Mouse (Mus musculus): ENCODE measurements around the gene Fam208a. TPM values are rescaled to one million over a fixed set of nuclear protein-coding genes. Genes with fewer than 3 reads are reported as not detected.

The Fam208a gene
- total and polyA plus RNA-seq, 3 experiments = 4.4 to 11.4 (median 8.2) TPM

- Histone ChIP-seq H3K27me3 (replicated peaks) (no peaks in the 10 kb centered on the region), H3K27ac (ENCODE audit: insufficient read depth, low read depth) (no peak overlapping the region), H3K4me3 (replicated peaks in 1 of 3; ENCODE audit: low read depth in 2 of 3, low read length in 2 of 3, poor library complexity in 1 of 3) (no peak overlapping the region), H3K36me3 (replicated peaks in 1 of 2; ENCODE audit: control insufficient read depth in 1 of 2, insufficient read depth in 1 of 2, low read length in 1 of 2) (peaks cover 15 to 52% of the 10 kb centered on the region in 2 experiments), H3K9ac (ENCODE audit: insufficient read depth, low read depth) (no peak overlapping the region), H3K79me2 (replicated peaks; ENCODE audit: control insufficient read depth, extremely low read depth, insufficient read depth, poor library complexity, severe bottlenecking) (no peaks in the 10 kb centered on the region; the same call in 1 of the 2 replicates), H3K4me2 (ENCODE audit: insufficient read depth, low read depth, poor library complexity, severe bottlenecking) (no peak overlapping the region), H3K4me1 (ENCODE audit: control insufficient read depth in 1 of 2, insufficient read depth in 2 of 2) (no peaks in the 10 kb centered on the region), H3K9me3 (replicated peaks; ENCODE audit: low read length) (no peaks in the 10 kb centered on the region)
- dilution Hi-C loops (cut with MboI; ENCODE audit: extremely low pct_ligation_motif_present, extremely low pct_unique_long_range_greater_than_20kb, low sequenced_read_pairs) (no loop called here), in situ Hi-C loops (cut with MboI; ENCODE audit: low pct_ligation_motif_present, low pct_unique_long_range_greater_than_20kb, low sequenced_read_pairs) (no loop called here)
- DNase-seq (ENCODE audit: extremely low read depth) = no peak
- TF ChIP-seq CHD2 (IDR thresholded peaks at IDR 0.05; ENCODE audit: low read length) (no peak), ELF1 (IDR thresholded peaks at IDR 0.05; ENCODE audit: low read depth, low read length) (no peak), ETS1 (conservative IDR thresholded peaks at IDR 0.05; ENCODE audit: low read depth, low read length) (no peak), MAZ (IDR thresholded peaks at IDR 0.05; ENCODE audit: low read depth, low read length) (no peak), E2F4 (IDR thresholded peaks at IDR 0.05; ENCODE audit: insufficient replicate concordance, low read depth, low read length) (no peak), MYC (IDR thresholded peaks at IDR 0.05; ENCODE audit: low read depth, low read length) (no peak), NRF1 (IDR thresholded peaks at IDR 0.05; ENCODE audit: low read depth, low read length) (no peak), MXI1 (IDR thresholded peaks at IDR 0.05; ENCODE audit: low read depth, low read length) (no peak), SMC3 (IDR thresholded peaks at IDR 0.05; ENCODE audit: low read depth, low read length) (no peak), KAT2A (IDR thresholded peaks at IDR 0.05; ENCODE audit: insufficient replicate concordance, low read length) (no peak), RCOR1 (conservative IDR thresholded peaks at IDR 0.05; ENCODE audit: low read depth, low read length) (no peak), ZNF384 (IDR thresholded peaks at IDR 0.05; ENCODE audit: low read depth, low read length) (no peak), UBTF (IDR thresholded peaks at IDR 0.05; ENCODE audit: low read depth, low read length) (no peak), POLR2AphosphoS2 (IDR thresholded peaks at IDR 0.05; ENCODE audit: low read depth, low read length) (no peak), RAD21 (IDR thresholded peaks at IDR 0.05; ENCODE audit: low read depth, low read length) (no peak), CHD1 (IDR thresholded peaks at IDR 0.05; ENCODE audit: low read depth, low read length) (no peak)
Observed at GRCm38 (mm10) chr14:27444851-27445281, 16.2 kb downstream of the Fam208a start.

- H3K79me2 ChIP-seq (replicated peaks; ENCODE audit: control insufficient read depth, extremely low read depth, insufficient read depth, poor library complexity, severe bottlenecking) = no peaks in the 10 kb centered on the region
- H3K4me2 ChIP-seq (ENCODE audit: insufficient read depth, low read depth, poor library complexity, severe bottlenecking) = no peak overlapping the region
- dilution Hi-C loops (cut with MboI; ENCODE audit: extremely low pct_ligation_motif_present, extremely low pct_unique_long_range_greater_than_20kb, low sequenced_read_pairs) = no loop called here
- H3K4me1 ChIP-seq (ENCODE audit: control insufficient read depth in 1 of 2, insufficient read depth in 2 of 2) = no peaks in the 10 kb centered on the region
- no peak for DNase-seq (ENCODE audit: extremely low read depth)
- in situ Hi-C loops (cut with MboI; ENCODE audit: low pct_ligation_motif_present, low pct_unique_long_range_greater_than_20kb, low sequenced_read_pairs) = no loop called here
- H3K9ac ChIP-seq (ENCODE audit: insufficient read depth, low read depth) = no peak overlapping the region
- no peak overlapping the region for H3K27ac ChIP-seq (ENCODE audit: insufficient read depth, low read depth)
- TF ChIP-seq POLR2A (IDR thresholded peaks at IDR 0.05; ENCODE audit: low read depth, low read length) = no peak
- no peak for TF ChIP-seq PAX5 (IDR thresholded peaks at IDR 0.05; ENCODE audit: low read length)
- TF ChIP-seq CHD2 (IDR thresholded peaks at IDR 0.05; ENCODE audit: low read length) = no peak
- TF ChIP-seq IRF4 (IDR thresholded peaks at IDR 0.05; ENCODE audit: low read depth, low read length) = no peak
- no peak for TF ChIP-seq TBP (conservative IDR thresholded peaks at IDR 0.05; ENCODE audit: low read depth, low read length)
- no peak for TF ChIP-seq E2F4 (IDR thresholded peaks at IDR 0.05; ENCODE audit: insufficient replicate concordance, low read depth, low read length)
- no peak for TF ChIP-seq RAD21 (IDR thresholded peaks at IDR 0.05; ENCODE audit: low read depth, low read length)
- no peak for TF ChIP-seq MYC (IDR thresholded peaks at IDR 0.05; ENCODE audit: low read depth, low read length)
- TF ChIP-seq GABPA (IDR thresholded peaks at IDR 0.05; ENCODE audit: insufficient replicate concordance, low read depth, low read length) = no peak
- TF ChIP-seq MAFK (IDR thresholded peaks at IDR 0.05; ENCODE audit: insufficient replicate concordance, low read length) = no peak
- TF ChIP-seq EP300 (IDR thresholded peaks at IDR 0.05; ENCODE audit: low read length) = no peak
- H3K27me3 ChIP-seq (replicated peaks) = no peaks in the 10 kb centered on the region
- peaks cover 15 to 48% of the 10 kb centered on the region in 2 experiments for H3K36me3 ChIP-seq (replicated peaks in 1 of 2; ENCODE audit: control insufficient read depth in 1 of 2, insufficient read depth in 1 of 2, low read length in 1 of 2)
- no peaks in the 10 kb centered on the region for H3K9me3 ChIP-seq (replicated peaks; ENCODE audit: low read length)
- no peak overlapping the region for H3K4me3 ChIP-seq (replicated peaks in 1 of 3; ENCODE audit: low read depth in 2 of 3, low read length in 2 of 3, poor library complexity in 1 of 3)
Observed at GRCm38 (mm10) chr14:27446963-27447362, 18.3 kb downstream of the Fam208a start.

Data from CH12.LX (cell line).